Mouse (Mus musculus): Measurements from ENCODE around the gene Tm9sf1. TPM values are rescaled to one million over a fixed set of nuclear protein-coding genes. Genes with fewer than 3 reads are reported as not detected.

Tm9sf1 gene
- 108 and 113 TPM in 2 replicates for polyA plus RNA-seq (2015; fragmentation: Nextera tagmentation; extraction: Ambion mirVana)

DNA sequence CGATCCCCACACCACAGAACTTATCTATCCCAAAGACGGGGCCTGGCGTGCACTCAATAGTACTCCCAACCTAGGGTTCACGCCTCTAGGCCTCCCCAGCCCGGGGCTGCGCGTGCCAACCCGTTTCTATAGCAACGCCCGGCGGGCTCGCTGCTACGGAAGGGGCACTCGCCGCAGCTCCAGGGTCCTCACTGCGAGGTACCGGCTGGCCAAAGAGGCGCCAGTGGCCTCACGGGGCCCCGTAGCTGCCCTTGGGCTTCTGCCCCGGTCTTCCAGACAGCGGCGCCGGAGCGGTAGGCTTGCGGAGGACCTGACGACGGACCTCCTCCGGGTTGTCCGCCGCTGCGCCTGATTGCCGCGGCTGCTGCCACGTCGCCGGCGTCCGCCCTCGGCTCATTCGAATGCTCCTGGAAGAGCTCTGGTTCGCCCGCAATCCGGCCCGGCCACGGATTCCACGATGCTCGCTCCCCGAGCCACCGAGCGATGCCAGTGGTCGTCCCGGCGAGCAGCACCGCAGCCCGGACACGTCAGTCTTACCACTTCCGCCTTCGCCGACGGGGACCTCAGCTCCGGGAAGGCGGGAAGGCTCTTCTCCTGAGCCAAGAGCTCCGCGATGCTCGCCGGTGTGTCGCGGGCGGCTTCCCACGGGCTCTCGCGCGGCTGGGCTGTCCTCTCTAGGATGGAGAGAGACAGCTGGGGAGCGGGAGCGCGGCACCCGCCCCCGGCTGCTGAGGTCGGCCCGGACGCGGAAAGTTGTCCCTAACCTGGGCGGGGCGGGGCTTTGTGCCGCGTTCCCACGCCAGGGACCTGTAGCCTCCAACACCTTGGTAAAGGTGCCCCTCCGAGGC lies at the start of gene Tm9sf1:
Tm9sf1 (minus strand) TSS at position 747 of the 848 bp plus-strand sequence.
- Histone ChIP-seq H3K9me3 (no peaks in the 10 kb centered on the region), H3K27me3 (no peaks in the 10 kb centered on the region), H3K4me2 (replicated peaks) (peak within 1 kb of the TSS; percentile 87), H3K9ac (peak within 1 kb of the TSS; percentile 94), H3K36me3 (peaks cover 49% of the 10 kb centered on the region), H3K4me3 (peak within 1 kb of the TSS; percentile 96), H3K27ac (peak within 1 kb of the TSS; percentile 92), H3K4me1 (peaks cover 29% of the 10 kb centered on the region)
- ATAC-seq (ENCODE audit: low FRiP score, low read depth): peak; percentile 90
- under 1% methylated on average over 80 of the region's 89 CpGs for WGBS

DNA sequence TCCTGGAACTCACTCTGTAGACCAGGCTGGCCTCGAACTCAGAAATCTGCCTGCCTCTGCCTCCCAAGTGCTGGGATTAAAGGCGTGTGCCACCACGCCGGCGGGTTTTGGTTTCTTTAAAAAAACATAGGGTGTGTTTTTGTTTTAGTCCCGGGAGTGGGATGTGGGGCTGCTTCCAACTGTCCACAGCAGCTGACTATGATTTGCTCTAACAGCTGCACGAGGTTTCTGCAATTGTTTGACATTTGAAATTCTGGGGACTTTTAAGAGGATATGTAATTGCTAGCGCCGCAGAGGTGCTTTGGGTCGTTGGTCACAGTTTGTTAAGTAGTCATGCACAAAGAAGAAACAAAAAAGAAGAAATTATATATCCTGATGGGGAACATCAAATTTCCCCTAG lies 45.8 kb upstream of the Tm9sf1 start:
- ATAC-seq (ENCODE audit: low FRiP score, low read depth): no peak

DNA sequence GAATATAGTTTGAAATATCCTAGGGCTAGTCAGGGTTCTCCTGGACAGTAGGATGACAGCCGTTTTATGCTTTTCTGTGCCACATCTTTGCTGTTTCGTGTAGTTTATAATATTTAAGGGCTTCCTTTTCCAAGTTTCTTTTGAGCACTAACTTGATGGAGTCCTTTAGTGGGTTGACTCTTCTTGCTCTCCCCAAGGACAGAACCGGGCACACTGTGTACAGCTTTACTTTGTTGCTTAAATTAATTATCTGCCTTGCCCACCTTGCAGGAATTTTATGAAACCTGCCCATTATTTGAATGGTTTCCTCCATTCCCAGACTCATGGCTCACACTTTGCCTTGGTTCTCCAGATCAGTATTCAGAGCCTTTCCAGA lies 38.5 kb upstream of the Tm9sf1 start:
- ATAC-seq (ENCODE audit: low FRiP score, low read depth): peak; percentile 32
- Histone ChIP-seq H3K4me2 (replicated peaks) (peak overlapping the region; percentile 81), H3K36me3 (peaks cover 34% of the 10 kb centered on the region), H3K9ac (peak overlapping the region; percentile 53), H3K4me3 (peak overlapping the region; percentile 78), H3K4me1 (peaks cover 10% of the 10 kb centered on the region), H3K27ac (peak overlapping the region; percentile 82; the same call in 1 of the 2 replicates), H3K27me3 (no peaks in the 10 kb centered on the region), H3K9me3 (no peaks in the 10 kb centered on the region)
- WGBS: 8% methylated on average over 3 of the region's 3 CpGs

More for the DNA sequence above, 45.8 kb upstream of the Tm9sf1 start:
- Histone ChIP-seq H3K9me3 (no peaks in the 10 kb centered on the region), H3K4me2 (replicated peaks) (no peak overlapping the region), H3K4me3 (no peak overlapping the region), H3K9ac (no peak overlapping the region), H3K27ac (no peak overlapping the region), H3K27me3 (no peaks in the 10 kb centered on the region), H3K36me3 (no peaks in the 10 kb centered on the region), H3K4me1 (no peaks in the 10 kb centered on the region)
- WGBS: 75% methylated on average over 10 of the region's 10 CpGs

- peak within 1 kb of the TSS; percentile 82 for H3K27ac ChIP-seq
- no peaks in the 10 kb centered on the region for H3K27me3 ChIP-seq
- peak; percentile 97 for ATAC-seq (ENCODE audit: low FRiP score, low read depth)
- peak within 1 kb of the TSS; percentile 78 for H3K4me3 ChIP-seq
- H3K9me3 ChIP-seq: no peaks in the 10 kb centered on the region
- WGBS: under 1% methylated on average over 66 of the region's 66 CpGs
- H3K4me1 ChIP-seq: peaks cover 10% of the 10 kb centered on the region
- H3K4me2 ChIP-seq (replicated peaks): peak within 1 kb of the TSS; percentile 81
- H3K36me3 ChIP-seq: peaks cover 41% of the 10 kb centered on the region
- peak within 1 kb of the TSS; percentile 83 for H3K9ac ChIP-seq
Measured at GRCm38 (mm10) chr14:55681160-55682117, 37.8 kb upstream of the Tm9sf1 start, which contains the start of gene Tinf2. Gene Tinf2, minus strand, starts transcription at chr14:55681820.

DNA sequence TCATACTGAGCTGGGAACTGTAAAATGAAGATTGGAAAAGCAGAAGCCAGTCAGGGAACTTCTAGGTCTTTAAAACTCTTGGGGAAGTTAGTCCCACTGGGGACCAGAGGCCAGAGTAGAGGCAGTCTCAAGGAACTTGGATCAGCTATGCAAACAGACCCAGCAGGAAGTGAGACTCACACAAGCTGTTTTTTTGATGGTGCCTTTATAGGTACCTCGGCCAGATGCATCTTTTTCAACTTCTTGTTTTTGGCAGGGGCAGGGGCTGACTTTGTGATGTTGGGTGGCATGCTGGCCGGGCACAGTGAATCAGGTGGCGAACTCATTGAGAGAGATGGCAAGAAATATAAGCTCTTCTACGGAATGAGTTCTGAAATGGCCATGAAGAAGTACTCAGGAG lies 34.0 kb upstream of the Tm9sf1 start:
- no peaks in the 10 kb centered on the region for H3K9me3 ChIP-seq
- WGBS: 89% methylated on average over 4 of the region's 4 CpGs
- H3K4me2 ChIP-seq (replicated peaks): no peak overlapping the region
- H3K36me3 ChIP-seq: peaks cover 56% of the 10 kb centered on the region
- no peak overlapping the region for H3K27ac ChIP-seq
- no peak overlapping the region for H3K4me3 ChIP-seq
- H3K27me3 ChIP-seq: no peaks in the 10 kb centered on the region
- no peak overlapping the region for H3K9ac ChIP-seq
- peaks cover 14% of the 10 kb centered on the region for H3K4me1 ChIP-seq
- ATAC-seq (ENCODE audit: low FRiP score, low read depth): no peak

DNA sequence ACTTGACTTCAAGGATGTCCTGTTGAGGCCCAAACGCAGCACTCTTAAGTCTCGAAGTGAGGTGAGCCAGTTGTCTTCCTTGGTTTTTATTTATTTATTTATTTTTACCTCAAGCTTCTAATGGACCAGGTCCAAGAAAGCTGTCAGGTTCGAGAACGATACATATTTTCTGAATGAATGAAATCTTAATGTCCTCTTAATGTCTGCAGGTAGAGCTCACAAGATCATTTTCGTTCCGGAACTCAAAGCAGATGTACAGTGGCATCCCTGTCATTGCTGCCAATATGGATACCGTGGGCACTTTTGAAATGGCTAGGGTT lies 29.1 kb upstream of the Tm9sf1 start:
- WGBS: 79% methylated on average over 7 of the region's 7 CpGs
- Histone ChIP-seq H3K27me3 (no peaks in the 10 kb centered on the region), H3K9me3 (no peaks in the 10 kb centered on the region), H3K4me3 (peak overlapping the region; percentile 87), H3K9ac (peak overlapping the region; percentile 91), H3K36me3 (peaks cover 40% of the 10 kb centered on the region), H3K27ac (peak overlapping the region; percentile 91; the same call in 1 of the 2 replicates), H3K4me2 (replicated peaks) (peak overlapping the region; percentile 94), H3K4me1 (peaks cover 17% of the 10 kb centered on the region)
- no peak for ATAC-seq (ENCODE audit: low FRiP score, low read depth)

DNA sequence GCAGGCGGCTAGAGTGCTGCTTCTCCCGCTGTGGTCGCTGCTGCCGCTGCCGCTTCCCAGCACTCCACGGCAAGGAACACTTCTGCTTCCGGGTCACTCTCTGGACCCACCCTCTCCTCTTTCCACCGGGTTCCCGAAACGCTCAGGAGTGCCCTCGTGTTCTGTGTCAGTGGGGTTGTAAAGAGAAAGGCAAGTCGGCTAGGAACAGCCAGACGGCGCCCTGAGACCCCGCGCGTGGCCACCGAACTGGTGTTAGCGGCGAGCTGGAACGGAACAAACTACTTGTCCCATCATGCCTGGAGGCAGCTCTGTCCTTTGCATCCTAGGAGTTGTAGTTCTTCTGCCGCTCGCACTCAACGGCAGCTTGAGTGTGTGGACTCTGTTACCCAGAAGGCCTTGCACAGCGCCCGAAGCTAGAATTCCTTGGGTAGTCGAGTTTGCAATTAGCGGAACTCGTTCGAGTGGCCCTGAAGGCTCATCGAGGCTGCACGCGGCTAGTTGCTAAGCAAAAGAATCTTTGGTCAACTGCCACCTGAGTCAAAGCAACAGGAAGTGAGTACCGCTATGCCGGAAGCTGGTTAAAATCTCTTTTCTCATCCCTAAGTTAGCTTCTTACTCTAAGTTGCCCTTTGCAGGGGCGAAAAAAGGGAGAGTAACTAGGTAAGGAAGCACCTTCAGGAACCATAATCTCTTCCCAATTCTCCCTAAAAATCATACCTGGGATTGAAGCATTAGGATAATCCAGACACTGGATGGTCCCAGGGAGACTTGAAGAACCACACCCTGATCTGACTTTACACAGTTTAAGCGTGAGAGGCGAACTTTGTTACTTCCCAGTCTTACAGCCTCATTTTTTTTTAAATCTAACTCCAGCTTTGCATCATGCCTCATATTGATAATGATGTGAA lies 28.5 kb upstream of the Tm9sf1 start, which contains the start of the genes Gmpr2 and Nedd8:
Gmpr2 (plus strand) TSS at position 109 of the 908 bp plus-strand sequence.
Nedd8 (minus strand) TSS at position 292 of the 908 bp plus-strand sequence.
- Histone ChIP-seq H3K4me1 (peaks cover 17% of the 10 kb centered on the region), H3K36me3 (peaks cover 34% of the 10 kb centered on the region), H3K9ac (peak within 1 kb of the TSS; percentile 91), H3K4me2 (replicated peaks) (peak within 1 kb of the TSS; percentile 94), H3K27me3 (no peaks in the 10 kb centered on the region), H3K4me3 (peak within 1 kb of the TSS; percentile 87), H3K27ac (peak within 1 kb of the TSS; percentile 91), H3K9me3 (no peaks in the 10 kb centered on the region)
- under 1% methylated on average over 38 of the region's 38 CpGs for WGBS
- peak; percentile 98 for ATAC-seq (ENCODE audit: low FRiP score, low read depth)

DNA sequence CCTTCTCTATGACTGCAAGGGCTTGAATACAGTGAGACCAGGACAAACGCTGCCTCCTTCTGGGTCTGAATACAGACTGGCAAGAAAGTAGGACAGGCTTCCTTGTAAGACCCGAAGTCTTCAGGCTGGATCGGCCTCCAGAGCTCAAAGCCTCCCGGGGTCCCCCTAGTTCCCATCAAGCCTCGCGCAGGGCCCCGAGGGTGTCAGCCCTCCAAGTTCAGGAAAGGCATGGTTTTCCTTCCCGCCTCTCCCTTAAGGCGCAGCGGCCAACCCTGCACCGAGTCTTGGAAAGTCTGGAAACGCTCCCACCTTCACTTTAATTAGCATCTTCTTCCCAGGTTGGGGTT lies 27.9 kb upstream of the Tm9sf1 start:
- Histone ChIP-seq H3K4me2 (replicated peaks) (peak overlapping the region; percentile 94), H3K27ac (peak overlapping the region; percentile 91), H3K9ac (peak overlapping the region; percentile 91), H3K36me3 (peaks cover 33% of the 10 kb centered on the region), H3K4me3 (peak overlapping the region; percentile 87), H3K9me3 (no peaks in the 10 kb centered on the region), H3K27me3 (no peaks in the 10 kb centered on the region), H3K4me1 (peaks cover 17% of the 10 kb centered on the region)
- WGBS: under 1% methylated on average over 12 of the region's 12 CpGs
- ATAC-seq (ENCODE audit: low FRiP score, low read depth): peak; percentile 55

GRCm38 (mm10) chr14:55660636-55661035 lies 17.0 kb upstream of the Tm9sf1 start:
- 43% methylated on average over 2 of the region's 2 CpGs for WGBS
- Histone ChIP-seq H3K27me3 (no peaks in the 10 kb centered on the region), H3K4me2 (replicated peaks) (peak overlapping the region; percentile 66), H3K4me3 (peak overlapping the region; percentile 65), H3K9ac (peak overlapping the region; percentile 35; the same call in 1 of the 2 replicates), H3K27ac (peak overlapping the region; percentile 66; the same call in 1 of the 2 replicates), H3K4me1 (peaks cover 18% of the 10 kb centered on the region), H3K9me3 (no peaks in the 10 kb centered on the region), H3K36me3 (peaks cover 48% of the 10 kb centered on the region)
- ATAC-seq (ENCODE audit: low FRiP score, low read depth): peak; percentile 43; the same call in 1 of the 2 replicates

- H3K9ac ChIP-seq: peak within 1 kb of the TSS; percentile 78
- peak; percentile 92 for ATAC-seq (ENCODE audit: low FRiP score, low read depth)
- H3K4me1 ChIP-seq: peaks cover 18% of the 10 kb centered on the region
- no peaks in the 10 kb centered on the region for H3K9me3 ChIP-seq
- peak within 1 kb of the TSS; percentile 66 for H3K4me2 ChIP-seq (replicated peaks)
- H3K27me3 ChIP-seq: no peaks in the 10 kb centered on the region
- peak within 1 kb of the TSS; percentile 66 for H3K27ac ChIP-seq
- H3K36me3 ChIP-seq: peaks cover 46% of the 10 kb centered on the region
- under 1% methylated on average over 39 of the region's 39 CpGs for WGBS
- peak within 1 kb of the TSS; percentile 65 for H3K4me3 ChIP-seq
Measured at GRCm38 (mm10) chr14:55659960-55660573, 16.5 kb upstream of the Tm9sf1 start, which contains the start of gene Mdp1. Gene Mdp1, minus strand, starts transcription at chr14:55660508.
